Mouse (Mus musculus) hematopoietic stem cell, adult 5-6 weeks (primary cell): Measurements from ENCODE around the gene Pparg. TPM values are rescaled to one million over a fixed set of nuclear protein-coding genes. Genes with fewer than 3 reads are reported as not detected.

Source experiments
- ATAC-seq, 2 experiments: fragments of 125-278 bp in 1 of 2; replicated peaks in 1 of 2; 2 replicates each; pipeline ENCODE4 v1.8.0; 2016 to 2017; ENCODE audit warnings: inconsistent platforms in 2 of 2, mild to moderate bottlenecking in 2 of 2, moderate number of reproducible peaks in 2 of 2, low read depth in 1 of 2, moderate TSS enrichment in 1 of 2; ENCODE audit not compliant: low FRiP score in 2 of 2, poor library complexity in 2 of 2, severe bottlenecking in 2 of 2, insufficient read depth in 1 of 2, low TSS enrichment in 1 of 2
- total RNA-seq: library from RNA; stranded (forward); fragments of 172-1452, 232-1000 nt; gene quantifications from 2 replicates; pipeline ENCODE4 v1.2.3, GENCODE M21; 2017

Pparg gene
- total RNA-seq, 1 experiment from 2014 or later, result 0.50 TPM

GRCm38 (mm10) chr6:115521923-115522322 lies 161.2 kb downstream of the Pparg start:
- no peak for ATAC-seq

DNA sequence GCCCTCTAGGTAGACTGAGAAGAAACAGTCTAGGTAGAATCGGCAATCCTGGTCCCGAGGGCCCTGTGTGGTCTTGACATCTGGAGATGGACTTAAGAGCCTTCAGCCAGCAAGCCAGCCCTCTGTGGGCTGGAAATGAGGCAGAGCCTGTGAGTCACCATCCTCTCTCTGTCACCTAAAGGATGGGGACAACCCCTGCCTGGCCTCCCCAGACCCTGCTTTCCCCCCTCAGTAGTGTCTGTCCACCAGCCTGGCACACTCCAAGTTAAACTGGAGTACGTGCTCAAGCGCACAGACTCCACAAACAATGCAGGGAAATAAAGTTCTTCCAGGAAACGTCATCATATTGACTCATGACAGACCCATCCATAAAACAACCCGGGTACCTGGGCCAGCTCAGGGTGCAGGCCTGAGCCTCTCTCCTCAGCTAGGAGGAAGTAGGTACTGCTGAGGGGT lies 162.0 kb downstream of the Pparg start:
- ATAC-seq, result 0 out of 4 replicates have a peak, but pooled peaks of 1 of the 2 experiments have one; percentile 21

- ATAC-seq, result 0 out of 4 replicates have a peak, but pooled peaks of 1 of the 2 experiments have one; percentile 0
These were observed 162.4 kb downstream of the Pparg start for GRCm38 (mm10) chr6:115523201-115523600.

DNA sequence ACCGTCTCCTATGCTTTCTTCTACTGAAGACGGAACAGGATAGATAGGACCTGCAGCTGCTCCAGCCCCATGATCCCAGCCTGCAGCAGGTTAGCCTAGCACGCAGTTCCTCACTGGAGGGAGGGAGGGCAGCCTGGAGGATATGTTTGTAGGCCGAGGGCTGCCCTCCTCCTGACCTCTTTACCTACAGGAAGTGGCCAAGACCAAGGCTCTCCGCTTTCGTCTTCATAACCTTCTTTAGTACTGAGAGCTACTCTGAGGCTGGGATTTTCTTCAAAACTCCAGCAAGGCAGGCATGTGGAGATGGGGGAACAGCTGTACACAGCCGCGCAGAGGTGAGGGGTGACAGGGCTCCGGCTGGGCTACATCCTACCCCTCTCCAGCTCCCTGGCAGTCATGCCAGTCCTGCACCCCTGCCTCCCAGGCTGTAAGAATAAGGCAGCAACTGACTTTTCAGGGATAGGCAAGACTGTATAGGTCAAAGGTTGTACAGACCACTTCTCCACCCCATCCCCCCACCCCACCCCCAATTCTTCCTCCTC lies 163.8 kb downstream of the Pparg start:
- ATAC-seq, result no peak

- ATAC-seq, result no peak
These were observed 166.7 kb downstream of the Pparg start for GRCm38 (mm10) chr6:115527418-115527817.

- no peak for ATAC-seq
These were observed 167.6 kb downstream of the Pparg start for GRCm38 (mm10) chr6:115528372-115528771.

DNA sequence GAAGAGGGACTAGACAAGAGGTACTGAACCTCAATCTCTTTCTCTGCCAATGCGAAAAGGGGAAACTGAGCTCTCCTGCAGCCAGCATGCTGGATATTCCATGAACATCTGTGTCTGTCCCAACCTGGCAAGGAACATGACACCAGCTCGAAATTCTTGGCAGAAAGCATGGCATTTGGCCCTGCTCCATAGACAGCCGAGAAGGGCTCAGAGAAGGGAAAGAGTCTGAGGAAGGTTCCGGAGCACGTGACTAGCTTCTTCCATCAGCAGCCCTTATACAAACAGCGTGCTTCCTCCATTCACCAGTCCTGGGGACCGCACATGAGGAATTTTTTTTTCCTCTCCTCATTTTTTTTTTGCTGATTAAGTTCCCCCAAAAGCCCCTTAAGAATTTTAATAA lies 173.9 kb downstream of the Pparg start:
- no peak for ATAC-seq

DNA sequence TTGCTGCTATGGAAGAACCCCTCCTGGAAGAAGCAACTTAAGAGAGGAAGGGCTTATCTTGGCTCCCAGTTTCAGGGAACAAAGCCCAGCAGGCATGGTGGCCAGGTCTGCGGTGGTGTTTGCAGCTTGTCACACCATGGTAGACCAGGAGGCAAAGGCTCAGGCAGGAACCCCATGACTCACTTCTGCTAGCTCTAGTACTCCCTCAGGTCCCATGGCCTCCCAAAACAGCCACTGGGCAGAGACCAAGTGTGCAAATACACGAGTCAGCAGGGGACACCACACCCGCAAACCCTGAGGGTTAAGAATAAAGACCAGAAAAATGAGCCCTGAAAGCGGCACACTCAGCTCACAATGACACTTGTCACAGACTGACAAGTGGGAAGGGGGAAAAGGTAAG lies 175.4 kb downstream of the Pparg start:
- no peak for ATAC-seq

DNA sequence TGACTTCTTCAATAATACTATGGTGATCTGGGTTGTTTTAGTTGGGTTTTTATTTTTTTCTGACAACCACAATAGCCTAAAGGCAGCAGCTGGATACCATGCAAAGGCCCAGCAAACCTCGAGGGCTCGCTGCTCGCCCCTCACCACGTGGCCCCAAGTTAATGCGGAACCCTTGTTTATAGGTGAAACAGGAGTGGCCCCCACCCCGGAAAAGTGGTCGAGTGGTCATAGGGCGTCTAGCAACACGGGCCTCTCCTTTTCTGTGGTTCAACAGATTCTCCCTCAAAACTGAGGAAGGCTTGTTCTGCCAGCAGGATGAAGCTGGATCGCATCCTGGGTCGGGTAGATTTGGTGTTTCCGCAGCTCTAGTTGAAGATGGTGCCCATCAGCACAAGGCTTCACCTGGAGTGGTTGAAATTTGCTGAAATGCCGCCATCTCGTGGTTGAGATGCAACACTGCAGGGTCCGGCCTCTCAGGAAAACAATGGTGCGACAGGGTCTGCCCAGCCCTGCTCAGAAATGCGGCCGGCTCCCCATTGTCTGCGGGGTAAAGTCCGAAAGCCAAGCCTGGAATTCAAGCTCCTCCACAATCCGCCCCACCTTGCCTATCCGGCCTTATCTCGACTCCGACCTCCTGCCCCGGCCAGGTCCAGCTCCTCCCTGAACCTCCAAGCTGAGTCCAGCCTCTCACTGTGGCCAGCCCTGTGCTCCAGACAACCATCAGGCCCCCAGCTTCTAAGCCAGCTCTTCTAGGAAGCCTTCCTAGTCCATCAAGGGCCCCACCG lies 178.1 kb downstream of the Pparg start:
- ATAC-seq, result peak; percentile 83 to 85

Other genes starting within 250 kb of the Pparg start
- not detected in 2 replicates for gene Syn2, start 226.0 kb upstream of the Pparg start, total RNA-seq
- gene Gm17482, start 133.6 kb upstream of the Pparg start, total RNA-seq, result not detected in 2 replicates
- gene Timp4, start 108.7 kb upstream of the Pparg start, total RNA-seq, result not detected in 2 replicates
- gene Tsen2, start 183.7 kb downstream of the Pparg start, total RNA-seq, result 14.7 and 19.9 TPM in 2 replicates
- 0.25 TPM in 1 of 2 replicates, not detected in the other for gene Mkrn2os, start 231.6 kb downstream of the Pparg start, total RNA-seq
- gene Mkrn2, start 241.0 kb downstream of the Pparg start, total RNA-seq, result 19.6 and 22.3 TPM in 2 replicates